ENCODE assay signal across 8 mouse cellular contexts in the genomic region with DNA sequence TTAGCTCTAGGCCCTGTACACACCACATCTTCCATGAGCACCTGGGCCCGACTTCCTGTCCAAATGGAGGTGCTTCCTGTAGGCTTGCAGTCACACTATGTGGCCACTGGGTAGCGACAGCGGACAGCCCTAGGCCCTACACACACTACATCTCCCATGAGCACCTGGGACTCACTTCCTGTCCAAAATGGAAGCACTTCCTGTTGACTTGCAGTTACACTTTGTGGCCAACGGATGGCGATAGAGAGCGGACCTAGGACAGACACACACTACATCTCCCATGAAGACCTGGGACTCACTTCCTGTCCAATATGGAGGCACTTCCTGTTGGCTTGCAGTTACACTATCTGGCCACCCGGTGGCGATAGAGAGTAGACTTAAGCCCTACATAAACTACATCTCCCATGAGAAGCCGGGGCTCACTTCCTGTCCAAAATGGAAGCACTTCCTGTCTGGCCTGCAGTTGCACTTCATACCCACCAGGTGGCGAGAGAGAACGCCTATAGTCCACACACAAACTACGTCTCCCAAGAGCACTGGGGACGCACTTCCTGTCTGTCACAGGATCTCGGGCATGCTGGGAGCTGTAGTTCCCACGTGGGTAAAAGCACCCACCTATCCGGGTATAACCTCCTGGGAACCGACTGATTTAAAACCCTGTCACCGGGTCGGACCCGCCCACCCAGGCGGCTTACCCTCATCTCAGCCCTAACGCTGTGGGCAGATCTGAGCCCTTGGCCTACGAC.
DNase-seq lines count a peak whose midpoint lies in the region; ATAC-seq lines count a peak whose summit lies in the region.

No protein-coding gene starts in this region.

- ATAC-seq in megakaryocyte progenitor cell, adult 5-6 weeks (replicated peaks; ENCODE audit: poor library complexity): peak; percentile 91

- DNase-seq in adipocyte (ENCODE audit: low spot score): peak; percentile 99
- peak; percentile 96 for DNase-seq in embryo, embryonic 10 days (ENCODE audit: low spot score)
- peak; percentile 80 for DNase-seq in gastrocnemius, postnatal 10 days
- peak; percentile 96 for DNase-seq in induced T-regulatory cell, adult 2 months (ENCODE audit: low read depth)
- DNase-seq in left cerebral cortex, adult 9 months (ENCODE audit: low spot score in 2 of 2): peak; percentile 99 to 100
- DNase-seq in right cerebral cortex, postnatal 14 days: peak; percentile 86
- DNase-seq in urinary bladder, postnatal 36 days (ENCODE audit: low spot score in 2 of 2): peak; percentile 85 to 91

Comparison
In these comparisons a context has a peak if more than half of its experiments do, and no peak if none do; other contexts are left out.
1. Peak in every context shown above with its lines: DNase-seq and ATAC-seq.